Mouse (Mus musculus): ENCODE measurements around the gene Nos1ap. TPM values are rescaled to one million over a fixed set of nuclear protein-coding genes. Genes with fewer than 3 reads are reported as not detected.

The Nos1ap gene
- polyA plus RNA-seq, 1 experiment: 50.1 TPM

DNA sequence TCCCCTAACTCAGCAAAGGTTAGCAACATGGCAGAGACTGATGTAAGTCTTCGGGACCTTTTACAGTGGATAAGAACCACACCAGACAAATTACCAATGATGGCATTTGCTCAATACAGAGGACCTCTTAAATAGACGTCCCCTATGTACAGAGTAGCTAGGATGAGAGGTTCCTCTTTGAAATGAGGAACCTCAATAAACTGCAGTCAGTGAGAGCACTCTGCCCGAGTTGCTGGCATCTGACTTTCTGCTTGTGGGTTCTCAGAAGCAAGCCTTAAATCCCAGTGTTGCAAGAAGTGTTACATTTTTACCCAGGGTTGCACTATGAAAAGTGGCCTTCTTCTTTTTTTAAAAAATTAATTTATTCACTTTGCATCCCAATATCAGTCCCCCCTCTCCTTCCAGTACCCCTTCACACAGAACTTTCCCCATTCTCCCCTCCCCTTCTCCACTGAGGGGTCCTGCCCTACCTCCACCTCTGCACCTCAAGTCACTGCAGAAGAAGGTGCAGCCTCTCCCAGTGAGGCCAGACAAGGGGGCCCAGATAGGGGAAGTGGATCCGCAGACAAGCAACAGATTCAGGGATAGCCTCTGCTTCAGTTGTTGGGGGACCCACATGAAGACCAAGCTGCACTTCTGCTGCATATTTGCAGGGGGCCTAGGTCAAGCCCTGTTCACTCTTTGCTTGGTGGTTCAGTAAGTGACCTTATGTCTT, 307.1 kb downstream of the Nos1ap start:
- H3K27me3 ChIP-seq (ENCODE audit: control insufficient read depth, insufficient read depth, low read length): no peaks in the 10 kb centered on the region
- no peaks in the 10 kb centered on the region for H3K4me1 ChIP-seq (ENCODE audit: control insufficient read depth, insufficient read depth, low read length)
- WGBS: 76% methylated on average over 4 of the region's 4 CpGs
- no peak for DNase-seq
- no peak overlapping the region for H3K4me3 ChIP-seq (replicated peaks; ENCODE audit: insufficient read depth, low read depth, low read length)
- TF ChIP-seq POLR2A (IDR thresholded peaks at IDR 0.05; ENCODE audit: borderline replicate concordance, insufficient read depth, low read length) (no peak), CTCF (IDR thresholded peaks at IDR 0.05; ENCODE audit: borderline replicate concordance, insufficient read depth, low read depth, low read length) (no peak)
- no peak overlapping the region for H3K27ac ChIP-seq (ENCODE audit: insufficient read depth, low read length)

DNA sequence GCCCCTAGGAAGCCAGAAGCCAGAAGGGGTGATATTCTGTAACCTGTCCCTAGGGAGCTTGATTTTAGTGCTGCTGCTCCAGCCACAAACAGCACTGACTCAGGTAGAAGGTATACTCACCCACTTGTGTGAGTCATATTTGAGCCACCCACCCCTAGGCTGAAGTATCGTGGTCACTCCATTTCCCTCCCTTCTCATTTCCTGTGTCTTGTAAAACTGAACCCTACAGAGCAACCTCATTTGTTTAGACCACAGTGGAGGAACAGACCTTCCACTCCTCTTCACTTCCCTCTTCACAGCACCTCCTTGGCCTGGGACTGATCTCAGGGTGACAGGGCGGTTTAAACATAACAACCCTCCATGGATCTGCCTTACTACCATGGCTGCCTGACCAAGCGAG, 312.6 kb downstream of the Nos1ap start, which contains the start of gene Sh2d1b1:
Sh2d1b1 (plus strand) TSS at position 305 of the 400 bp plus-strand sequence.
- no peak within 1 kb of the TSS for H3K27ac ChIP-seq (ENCODE audit: insufficient read depth, low read length)
- WGBS: 76% methylated on average over 3 of the region's 3 CpGs
- DNase-seq: no peak

DNA sequence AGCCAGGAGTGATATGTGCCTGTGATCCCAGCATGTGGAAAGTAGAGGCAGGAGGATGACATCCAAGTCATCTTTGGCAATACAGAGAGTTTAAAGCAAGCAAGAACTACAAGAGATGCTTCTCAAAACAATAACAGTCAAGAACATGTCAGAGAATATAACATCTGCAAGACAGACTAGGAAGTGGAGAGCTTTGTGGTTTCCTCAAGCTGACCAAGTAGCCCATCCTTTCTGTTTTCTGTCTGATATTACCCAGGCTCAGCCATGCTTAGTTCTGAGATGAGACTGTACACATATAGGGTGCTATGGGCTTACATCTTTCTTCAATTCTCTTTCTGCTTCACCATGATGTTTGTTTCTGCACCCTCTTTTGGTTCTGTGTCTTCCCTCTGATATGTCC, 316.4 kb downstream of the Nos1ap start:
- H3K4me3 ChIP-seq (replicated peaks; ENCODE audit: insufficient read depth, low read depth, low read length): no peak overlapping the region
- H3K4me1 ChIP-seq (ENCODE audit: control insufficient read depth, insufficient read depth, low read length): no peaks in the 10 kb centered on the region
- no peak for TF ChIP-seq POLR2A (IDR thresholded peaks at IDR 0.05; ENCODE audit: borderline replicate concordance, insufficient read depth, low read length)
- no peak for TF ChIP-seq CTCF (IDR thresholded peaks at IDR 0.05; ENCODE audit: borderline replicate concordance, insufficient read depth, low read depth, low read length)
- H3K27me3 ChIP-seq (ENCODE audit: control insufficient read depth, insufficient read depth, low read length): no peaks in the 10 kb centered on the region; the same call in 1 of the 2 replicates
- DNase-seq: no peak
- no peak overlapping the region for H3K27ac ChIP-seq (ENCODE audit: insufficient read depth, low read length)

More for the DNA sequence above, 312.6 kb downstream of the Nos1ap start, which contains the start of gene Sh2d1b1:
- no peaks in the 10 kb centered on the region; the same call in 1 of the 2 replicates for H3K27me3 ChIP-seq (ENCODE audit: control insufficient read depth, insufficient read depth, low read length)
- H3K4me1 ChIP-seq (ENCODE audit: control insufficient read depth, insufficient read depth, low read length): no peaks in the 10 kb centered on the region
- no peak within 1 kb of the TSS for H3K4me3 ChIP-seq (replicated peaks; ENCODE audit: insufficient read depth, low read depth, low read length)
- no peak for TF ChIP-seq CTCF (IDR thresholded peaks at IDR 0.05; ENCODE audit: borderline replicate concordance, insufficient read depth, low read depth, low read length)
- no peak for TF ChIP-seq POLR2A (IDR thresholded peaks at IDR 0.05; ENCODE audit: borderline replicate concordance, insufficient read depth, low read length)

DNA sequence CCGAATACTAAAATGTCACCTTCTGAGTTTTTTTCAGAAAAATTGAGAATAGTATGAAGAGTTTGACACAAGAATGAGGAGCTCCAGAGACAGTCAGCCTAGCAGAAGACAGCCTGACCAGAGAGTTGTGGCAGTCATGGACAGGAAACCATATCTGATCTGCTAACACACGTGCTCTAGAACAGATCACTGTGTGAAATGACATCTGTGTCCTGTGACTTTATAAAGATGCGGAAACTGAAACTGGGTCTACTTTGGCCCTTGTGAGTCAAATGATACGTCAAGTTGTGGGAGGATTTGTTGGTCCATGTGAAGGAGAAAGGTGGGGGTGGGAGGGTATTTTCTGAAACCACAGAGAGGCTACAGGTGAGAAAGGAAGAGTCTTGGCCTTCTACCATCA, 319.0 kb downstream of the Nos1ap start:
- 83% methylated on average over 4 of the region's 4 CpGs for WGBS
- no peak for DNase-seq
- no peak overlapping the region for H3K27ac ChIP-seq (ENCODE audit: insufficient read depth, low read length)
- H3K4me1 ChIP-seq (ENCODE audit: control insufficient read depth, insufficient read depth, low read length): no peaks in the 10 kb centered on the region
- no peaks in the 10 kb centered on the region; the same call in 1 of the 2 replicates for H3K27me3 ChIP-seq (ENCODE audit: control insufficient read depth, insufficient read depth, low read length)
- H3K4me3 ChIP-seq (replicated peaks; ENCODE audit: insufficient read depth, low read depth, low read length): no peak overlapping the region
- no peak for TF ChIP-seq CTCF (IDR thresholded peaks at IDR 0.05; ENCODE audit: borderline replicate concordance, insufficient read depth, low read depth, low read length)
- TF ChIP-seq POLR2A (IDR thresholded peaks at IDR 0.05; ENCODE audit: borderline replicate concordance, insufficient read depth, low read length): no peak

DNA sequence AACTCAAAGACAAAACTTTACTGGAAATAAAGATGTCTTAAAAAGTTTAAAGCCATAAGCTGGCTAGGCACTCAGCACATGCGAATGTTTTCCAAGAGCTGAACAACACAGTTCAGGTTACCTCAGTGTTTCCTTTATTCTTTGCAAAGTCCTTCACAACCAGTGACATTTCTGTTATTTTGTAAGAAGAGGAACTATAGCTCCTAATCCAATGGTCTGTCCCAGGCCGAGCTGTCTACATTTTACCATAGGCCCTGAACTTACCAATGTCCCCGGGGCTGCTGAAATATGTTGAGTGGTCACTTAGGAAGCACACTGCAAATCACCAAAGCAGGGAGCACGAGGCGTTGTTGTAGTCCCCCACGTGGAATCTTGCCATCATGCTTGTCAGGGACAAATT, 319.4 kb downstream of the Nos1ap start:
- 76% methylated on average over 6 of the region's 6 CpGs for WGBS
- Histone ChIP-seq H3K4me1 (ENCODE audit: control insufficient read depth, insufficient read depth, low read length) (no peaks in the 10 kb centered on the region), H3K4me3 (replicated peaks; ENCODE audit: insufficient read depth, low read depth, low read length) (no peak overlapping the region), H3K27me3 (ENCODE audit: control insufficient read depth, insufficient read depth, low read length) (no peaks in the 10 kb centered on the region; the same call in 1 of the 2 replicates), H3K27ac (ENCODE audit: insufficient read depth, low read length) (no peak overlapping the region)
- no peak for TF ChIP-seq POLR2A (IDR thresholded peaks at IDR 0.05; ENCODE audit: borderline replicate concordance, insufficient read depth, low read length)
- TF ChIP-seq CTCF (IDR thresholded peaks at IDR 0.05; ENCODE audit: borderline replicate concordance, insufficient read depth, low read depth, low read length): no peak
- no peak for DNase-seq

DNA sequence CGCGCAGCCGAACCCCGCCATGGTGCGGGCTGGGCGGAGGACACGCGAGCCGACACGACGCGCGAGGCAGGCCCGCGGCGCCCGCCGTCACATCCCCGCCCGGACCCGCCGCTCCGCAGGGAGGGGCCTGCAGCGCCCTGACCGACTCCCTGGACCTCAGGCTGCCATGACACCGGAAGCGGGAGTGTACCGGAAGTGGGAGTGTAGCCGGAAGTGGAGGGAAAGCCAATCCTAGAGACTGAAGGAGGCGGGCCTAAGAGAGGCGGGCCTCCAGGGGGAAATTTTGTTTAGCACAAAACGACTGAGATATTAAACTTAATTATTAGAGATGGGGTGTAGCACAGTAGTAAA, 334.1 kb downstream of the Nos1ap start:
- DNase-seq: peak; percentile 88 to 91

DNA sequence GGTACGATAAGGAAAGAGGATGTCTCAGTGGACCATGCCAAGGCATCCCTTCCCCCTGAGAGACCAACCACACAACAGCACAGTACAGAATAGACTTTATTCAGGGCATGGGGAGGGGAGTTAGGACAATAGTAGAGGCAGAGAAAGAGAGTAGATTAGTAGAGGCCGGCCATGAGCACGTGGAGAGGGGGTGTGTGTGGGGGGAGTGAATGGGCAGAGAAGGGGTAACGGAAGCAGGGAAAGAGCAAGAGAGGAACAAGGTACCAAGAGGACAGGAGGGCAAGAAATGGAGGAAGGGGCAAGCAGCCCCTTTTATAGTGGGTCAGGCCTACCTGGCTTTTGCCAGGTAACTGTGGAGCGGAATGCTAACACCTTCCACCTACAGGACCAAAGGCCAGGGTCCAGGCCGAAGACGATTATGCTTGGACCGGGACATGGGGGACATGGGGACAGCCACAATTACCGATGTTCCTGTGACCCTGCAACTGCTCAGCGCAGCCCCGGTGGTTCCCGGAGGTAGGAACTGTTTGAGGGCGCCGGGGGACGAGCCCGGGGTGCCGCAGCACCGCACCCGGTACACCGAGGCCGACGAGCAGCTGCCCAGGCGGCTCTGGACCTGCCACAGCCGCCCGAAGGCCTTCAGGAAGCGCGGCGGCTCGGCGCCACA, 334.6 kb downstream of the Nos1ap start:
- DNase-seq: no peak
- no peaks in the 10 kb centered on the region for H3K4me1 ChIP-seq (ENCODE audit: control insufficient read depth, insufficient read depth, low read length)
- 26% methylated on average over 30 of the region's 30 CpGs for WGBS

More for the DNA sequence above, 334.1 kb downstream of the Nos1ap start:
- Histone ChIP-seq H3K27ac (ENCODE audit: insufficient read depth, low read length) (peak overlapping the region; percentile 57; the same call in 1 of the 2 replicates), H3K4me3 (replicated peaks; ENCODE audit: insufficient read depth, low read depth, low read length) (peak overlapping the region; percentile 54), H3K27me3 (ENCODE audit: control insufficient read depth, insufficient read depth, low read length) (no peaks in the 10 kb centered on the region), H3K4me1 (ENCODE audit: control insufficient read depth, insufficient read depth, low read length) (no peaks in the 10 kb centered on the region)
- TF ChIP-seq CTCF (IDR thresholded peaks at IDR 0.05; ENCODE audit: borderline replicate concordance, insufficient read depth, low read depth, low read length): no peak
- TF ChIP-seq POLR2A (IDR thresholded peaks at IDR 0.05; ENCODE audit: borderline replicate concordance, insufficient read depth, low read length): peak; percentile 71
- 5% methylated on average over 32 of the region's 32 CpGs for WGBS

More for the DNA sequence above, 334.6 kb downstream of the Nos1ap start:
- H3K4me3 ChIP-seq (replicated peaks; ENCODE audit: insufficient read depth, low read depth, low read length): peak overlapping the region; percentile 54
- no peaks in the 10 kb centered on the region for H3K27me3 ChIP-seq (ENCODE audit: control insufficient read depth, insufficient read depth, low read length)
- H3K27ac ChIP-seq (ENCODE audit: insufficient read depth, low read length): peak overlapping the region; percentile 57; the same call in 1 of the 2 replicates
- no peak for TF ChIP-seq POLR2A (IDR thresholded peaks at IDR 0.05; ENCODE audit: borderline replicate concordance, insufficient read depth, low read length)

Other genes starting within 250 kb of the Nos1ap start
- gene Olfml2b, start 54.7 kb upstream of the Nos1ap start, polyA plus RNA-seq (2012; rRNA removed): 3.1 and 3.8 TPM in 2 replicates

Measured in cerebellum, adult 2 months (tissue).